Mouse (Mus musculus): ENCODE data around the gene Dnmt3a. TPM values are rescaled to one million over a fixed set of nuclear protein-coding genes. Genes with fewer than 3 reads are reported as not detected.

The Dnmt3a gene
- total RNA-seq, 2 experiments from 2014 or later, result 70.3 to 82.5 TPM

GRCm38 (mm10) chr12:3887515-3888325 is 81.9 kb downstream of the Dnmt3a start:
- H3K27ac ChIP-seq, result peak overlapping the region; percentile 92
- DNase-seq (ENCODE audit: low spot score in 2 of 2), result peak; percentile 53 to 80
- no peak for TF ChIP-seq CTCF (conservative IDR thresholded peaks at IDR 0.05)
- no peak overlapping the region; the same call in 1 of the 2 replicates for H3K4me3 ChIP-seq

- no peak for DNase-seq (ENCODE audit: low spot score in 2 of 2)
- TF ChIP-seq CTCF (conservative IDR thresholded peaks at IDR 0.05), result no peak
- Histone ChIP-seq H3K4me3 (no peak overlapping the region), H3K27ac (peak overlapping the region; percentile 92)
Measured at GRCm38 (mm10) chr12:3889875-3890635, 84.2 kb downstream of the Dnmt3a start.

- H3K27ac ChIP-seq, result peak overlapping the region; percentile 18; the same call in 1 of the 2 replicates
- no peak for DNase-seq (ENCODE audit: low spot score in 2 of 2)
- no peak for TF ChIP-seq CTCF (conservative IDR thresholded peaks at IDR 0.05)
- H3K4me3 ChIP-seq, result peak overlapping the region; percentile 22; the same call in 1 of the 2 replicates
Measured at GRCm38 (mm10) chr12:3890753-3891751, 85.2 kb downstream of the Dnmt3a start.

GRCm38 (mm10) chr12:3891779-3892239 is 86.0 kb downstream of the Dnmt3a start:
- no peak overlapping the region for H3K4me3 ChIP-seq
- peak overlapping the region; percentile 25; the same call in 1 of the 2 replicates for H3K27ac ChIP-seq
- TF ChIP-seq CTCF (conservative IDR thresholded peaks at IDR 0.05), result no peak
- no peak for DNase-seq (ENCODE audit: low spot score in 2 of 2)

- H3K4me3 ChIP-seq, result no peak overlapping the region
- DNase-seq (ENCODE audit: low spot score in 2 of 2), result no peak
- peak overlapping the region; percentile 25; the same call in 1 of the 2 replicates for H3K27ac ChIP-seq
Measured at GRCm38 (mm10) chr12:3892240-3893059, 86.6 kb downstream of the Dnmt3a start.

GRCm38 (mm10) chr12:3893335-3893734 is 87.5 kb downstream of the Dnmt3a start:
- H3K4me3 ChIP-seq, result no peak overlapping the region
- TF ChIP-seq CTCF (conservative IDR thresholded peaks at IDR 0.05), result no peak
- H3K27ac ChIP-seq, result no peak overlapping the region
- no peak for DNase-seq (ENCODE audit: low spot score in 2 of 2)

More at GRCm38 (mm10) chr12:3892240-3893059, 86.6 kb downstream of the Dnmt3a start:
- no peak for TF ChIP-seq CTCF (conservative IDR thresholded peaks at IDR 0.05)

- DNase-seq (ENCODE audit: low spot score in 2 of 2), result no peak
- H3K27ac ChIP-seq, result no peak overlapping the region
- H3K4me3 ChIP-seq, result no peak overlapping the region
- no peak for TF ChIP-seq CTCF (conservative IDR thresholded peaks at IDR 0.05)
Measured at GRCm38 (mm10) chr12:3894525-3894924, 88.7 kb downstream of the Dnmt3a start.

- no peak overlapping the region for H3K27ac ChIP-seq
- no peak for TF ChIP-seq CTCF (conservative IDR thresholded peaks at IDR 0.05)
- DNase-seq (ENCODE audit: low spot score in 2 of 2), result no peak
- H3K4me3 ChIP-seq, result no peak overlapping the region
Measured at GRCm38 (mm10) chr12:3897057-3897545, 91.3 kb downstream of the Dnmt3a start.

GRCm38 (mm10) chr12:3898811-3899210 is 93.0 kb downstream of the Dnmt3a start:
- no peak for DNase-seq (ENCODE audit: low spot score in 2 of 2)
- Histone ChIP-seq H3K27ac (no peak overlapping the region), H3K4me3 (no peak overlapping the region)
- no peak for TF ChIP-seq CTCF (conservative IDR thresholded peaks at IDR 0.05)

- H3K4me3 ChIP-seq, result no peak overlapping the region
- DNase-seq (ENCODE audit: low spot score in 2 of 2), result no peak
- H3K27ac ChIP-seq, result no peak overlapping the region
- no peak for TF ChIP-seq CTCF (conservative IDR thresholded peaks at IDR 0.05)
Measured at GRCm38 (mm10) chr12:3905436-3905835, 99.6 kb downstream of the Dnmt3a start.

GRCm38 (mm10) chr12:3906308-3906707 is 100.5 kb downstream of the Dnmt3a start:
- H3K4me3 ChIP-seq, result no peak overlapping the region
- DNase-seq (ENCODE audit: low spot score in 2 of 2), result no peak
- H3K27ac ChIP-seq, result no peak overlapping the region
- TF ChIP-seq CTCF (conservative IDR thresholded peaks at IDR 0.05), result peak; percentile 19; the same call in 1 of the 2 replicates
